Mouse (Mus musculus): ENCODE measurements around the gene Dnajc4.

GRCm38 (mm10) chr19:6974211-6975205 is 17.9 kb downstream of the Dnajc4 start, which contains the start of gene Ppp1r14b:
- no peak for TF ChIP-seq GATA1 (IDR thresholded peaks at IDR 0.05; ENCODE audit: borderline replicate concordance, low read length)
- TF ChIP-seq FLI1 (IDR thresholded peaks at IDR 0.05; ENCODE audit: low read length), result no peak

All from megakaryocyte, embryonic 14.5 days (primary cell).